Mouse (Mus musculus): Measurements from ENCODE around the gene Terb1.

The Terb1 gene

GRCm38 (mm10) chr8:104509061-104510006, at the start of gene Terb1:
Gene Terb1 (minus strand): TSS chr8:104509910.
- peak; percentile 59 to 61 for DNase-seq

DNA sequence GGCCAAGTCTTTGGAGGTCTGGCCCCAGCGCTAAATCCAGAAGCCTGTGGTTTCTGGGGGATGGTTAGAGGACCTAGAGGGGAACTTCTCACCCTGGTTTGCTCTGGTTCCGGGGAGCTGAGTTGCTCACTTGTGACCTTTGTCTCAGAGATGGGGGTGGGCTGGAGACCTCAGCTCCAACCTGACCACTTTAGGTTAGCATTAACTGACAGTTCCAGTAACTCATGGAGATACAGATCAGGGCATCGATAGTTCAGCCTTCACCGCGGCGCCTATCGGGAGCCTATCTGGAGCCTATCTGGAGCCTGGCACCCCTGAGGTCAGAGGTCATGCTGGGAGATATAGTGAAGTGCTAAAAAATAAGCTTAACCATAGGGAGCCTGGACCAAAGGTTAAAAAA, 47.5 kb upstream of the Terb1 start:
- DNase-seq: no peak

- DNase-seq: no peak
Measured at GRCm38 (mm10) chr8:104555191-104555590, 45.5 kb upstream of the Terb1 start.

- no peak for DNase-seq
Measured at GRCm38 (mm10) chr8:104543440-104544045, 33.8 kb upstream of the Terb1 start.

- no peak for DNase-seq
Measured at GRCm38 (mm10) chr8:104542160-104542559, 32.5 kb upstream of the Terb1 start.

DNA sequence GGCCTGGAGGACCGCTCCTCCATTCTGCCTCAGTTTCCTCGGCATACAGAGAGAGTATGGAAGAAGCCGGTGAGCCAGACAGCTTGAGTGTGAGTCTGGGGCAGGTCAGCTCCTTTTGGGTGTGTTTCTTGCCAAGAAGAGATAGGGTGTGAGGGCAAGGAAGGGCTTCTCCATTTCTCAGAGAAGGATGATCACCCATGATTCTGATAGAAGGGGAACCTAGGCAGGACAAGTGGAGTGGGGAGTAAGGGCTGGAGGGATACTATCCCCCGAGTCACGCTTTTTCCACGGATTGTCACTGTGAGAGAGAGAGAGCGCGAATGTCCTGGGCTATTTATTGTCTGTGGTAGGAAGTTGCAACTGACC, 31.8 kb upstream of the Terb1 start:
- DNase-seq: no peak

DNA sequence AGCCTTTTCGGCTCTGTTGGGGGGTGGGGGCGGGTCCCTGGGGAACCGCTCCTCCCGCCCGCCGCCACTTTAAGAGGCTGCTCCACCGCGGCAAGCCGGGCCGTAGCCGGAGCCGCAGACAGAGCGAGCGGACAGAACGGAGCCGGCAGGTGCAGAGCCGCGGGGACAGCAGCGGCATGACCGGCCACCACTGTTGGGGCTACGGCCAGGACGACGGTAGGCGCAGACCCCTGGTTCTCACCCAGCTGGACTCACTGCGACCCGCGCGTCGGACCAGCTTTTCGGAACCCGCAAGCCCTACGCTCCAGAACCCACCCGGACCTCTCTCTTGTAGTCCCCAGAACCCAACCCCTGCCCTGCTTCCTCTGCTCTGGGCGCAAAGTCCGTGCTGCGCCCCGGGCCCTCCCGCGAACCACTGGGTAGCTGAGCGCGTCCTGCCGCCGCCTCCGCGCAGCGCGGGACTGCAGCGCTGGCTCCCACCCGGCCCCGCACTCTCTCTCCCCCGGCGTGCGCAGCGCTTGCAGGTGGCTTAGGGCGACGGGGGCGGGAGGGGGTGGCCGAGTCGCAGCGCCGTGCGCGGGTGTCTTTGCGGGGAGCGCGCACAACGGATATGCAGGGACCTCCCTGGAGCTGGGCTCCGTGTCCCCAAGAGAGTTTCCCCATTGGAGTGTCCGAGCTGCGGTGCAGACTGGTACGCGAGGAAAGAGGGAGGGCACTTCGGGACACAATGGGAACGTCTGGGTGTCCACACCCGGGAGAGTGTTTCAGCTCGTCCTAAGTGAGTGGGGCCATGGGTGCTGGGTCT, 31.2 kb upstream of the Terb1 start:
- DNase-seq: no peak

GRCm38 (mm10) chr8:104540238-104540637, 30.5 kb upstream of the Terb1 start:
- no peak for DNase-seq

- DNase-seq: no peak
Measured at GRCm38 (mm10) chr8:104539566-104539965, 29.9 kb upstream of the Terb1 start.

- no peak for DNase-seq
Measured at GRCm38 (mm10) chr8:104538896-104539295, 29.2 kb upstream of the Terb1 start.

GRCm38 (mm10) chr8:104536028-104536427, 26.3 kb upstream of the Terb1 start:
- DNase-seq: no peak

GRCm38 (mm10) chr8:104535378-104535777, 25.7 kb upstream of the Terb1 start:
- no peak for DNase-seq

DNA sequence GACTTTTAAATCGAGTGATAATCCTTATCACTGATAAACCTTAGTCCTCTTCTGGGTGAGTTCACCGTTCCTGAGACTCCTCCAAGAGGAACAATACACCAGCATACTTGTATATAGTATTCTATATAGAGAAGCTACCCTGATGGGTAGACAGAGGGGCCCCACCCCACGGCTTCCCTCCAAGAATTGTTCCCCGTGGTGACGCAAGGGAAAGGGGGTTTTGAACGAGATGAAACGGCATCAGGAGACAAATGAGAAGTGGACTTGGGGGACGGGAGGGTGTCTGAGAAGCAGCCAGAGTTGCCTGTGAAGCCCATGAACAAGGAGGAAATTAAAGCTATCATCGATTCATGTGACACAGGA, 25.1 kb upstream of the Terb1 start:
- peak; percentile 17 to 45 for DNase-seq

- peak; percentile 87 to 96 for DNase-seq
Measured at GRCm38 (mm10) chr8:104533971-104534778, 24.5 kb upstream of the Terb1 start, which contains the start of the genes Nae1 and Car7. Gene Nae1 (minus strand): TSS chr8:104534637. Gene Car7 (plus strand): TSS chr8:104534689.

DNA sequence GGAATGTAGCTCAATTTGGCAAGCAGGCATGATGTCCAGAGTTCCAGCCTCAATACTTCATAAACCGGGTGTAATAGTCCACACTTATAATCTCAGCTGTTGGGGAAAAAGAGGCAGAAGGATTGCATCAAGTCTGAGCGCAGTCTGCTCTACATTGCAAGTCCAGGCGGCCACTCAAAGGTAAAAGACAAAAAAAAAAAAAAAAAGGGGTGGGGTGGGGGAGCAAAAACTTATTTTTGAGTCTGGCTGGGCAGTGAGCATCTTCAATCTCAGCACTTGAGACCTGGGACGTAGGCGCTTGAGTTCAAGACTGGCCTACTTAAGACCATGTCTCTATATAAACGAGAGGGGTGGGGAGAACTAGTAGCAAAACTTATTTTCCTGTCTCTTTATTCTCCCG, 23.8 kb upstream of the Terb1 start:
- DNase-seq: no peak

DNA sequence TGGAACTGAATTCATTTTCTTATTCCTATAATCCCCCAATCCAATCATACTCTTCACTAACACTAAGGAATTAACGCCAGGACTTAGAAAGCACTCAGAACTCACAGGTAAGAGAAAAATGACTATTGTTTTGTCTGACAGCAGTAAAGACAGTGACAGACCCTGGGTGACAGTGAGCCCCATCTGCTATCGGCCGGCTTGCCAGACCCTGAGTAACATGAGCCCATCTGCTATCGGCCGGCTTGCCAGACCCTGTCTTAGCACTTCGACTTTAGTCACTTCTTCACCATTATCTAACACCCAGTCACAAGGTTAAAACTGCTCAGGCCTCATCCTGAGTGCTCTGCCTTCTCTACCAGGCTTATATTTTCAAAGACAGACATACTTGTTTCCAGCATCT, 20.0 kb upstream of the Terb1 start:
- DNase-seq: no peak

DNA sequence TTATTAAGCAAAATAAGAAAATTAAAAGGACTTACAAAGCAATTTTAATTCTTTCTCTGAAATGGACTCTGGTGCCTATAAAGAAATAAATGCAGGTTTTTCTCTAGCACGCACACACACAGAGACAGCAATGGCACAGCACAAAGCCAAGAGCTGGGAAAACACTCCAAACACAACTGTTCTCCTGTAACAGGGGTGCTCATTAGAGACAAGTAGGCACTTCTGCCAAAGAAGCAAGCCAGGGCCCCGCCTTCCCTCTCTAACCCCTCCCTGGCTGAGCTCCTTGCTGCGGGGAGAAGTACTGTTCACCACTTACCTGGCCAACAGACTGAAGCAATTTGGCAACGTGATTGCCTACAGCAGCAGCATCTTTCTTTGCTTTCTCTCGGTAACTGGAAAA, 8.2 kb upstream of the Terb1 start:
- DNase-seq: no peak

- DNase-seq: no peak
Measured at GRCm38 (mm10) chr8:104510134-104510533, 424 bp upstream of the Terb1 start.

DNA sequence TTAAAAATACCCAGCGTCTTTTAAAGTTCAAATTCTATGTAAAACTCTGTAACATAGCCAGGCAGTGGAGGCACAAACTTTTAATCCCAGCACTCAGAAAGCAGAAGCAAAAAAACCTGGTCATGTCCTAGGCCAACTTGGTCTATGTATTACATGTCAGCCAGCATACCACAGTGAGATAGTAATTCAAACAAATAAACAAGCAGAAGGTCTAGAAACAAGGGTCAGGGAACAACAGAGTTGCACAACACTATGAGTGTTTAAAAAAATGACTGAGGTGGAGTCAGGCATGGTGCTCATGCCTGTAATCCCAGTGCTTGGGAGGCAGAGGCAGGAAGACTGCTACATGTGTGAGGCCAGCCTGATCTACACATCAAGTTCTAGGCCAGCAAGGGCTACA, 30.6 kb downstream of the Terb1 start:
- DNase-seq: no peak

DNA sequence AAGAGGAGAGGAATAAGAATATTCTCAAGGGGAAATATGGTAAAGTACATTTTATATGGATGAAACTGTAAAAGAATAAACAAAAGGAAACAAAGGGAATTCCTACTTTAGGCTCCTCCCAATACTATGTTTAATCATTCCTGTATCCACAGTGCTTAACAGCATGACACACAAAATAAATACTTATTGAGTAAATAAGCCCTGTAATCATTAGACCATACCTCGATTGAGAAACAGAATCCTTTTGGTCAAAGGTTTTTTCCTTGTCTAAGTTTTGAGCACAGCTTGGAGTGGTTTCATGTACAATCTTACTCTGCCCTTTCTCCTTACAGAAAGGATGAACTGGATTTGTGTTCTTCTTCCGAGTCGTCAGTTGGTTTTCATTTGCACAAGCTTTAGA, 37.2 kb downstream of the Terb1 start:
- DNase-seq: no peak

DNA sequence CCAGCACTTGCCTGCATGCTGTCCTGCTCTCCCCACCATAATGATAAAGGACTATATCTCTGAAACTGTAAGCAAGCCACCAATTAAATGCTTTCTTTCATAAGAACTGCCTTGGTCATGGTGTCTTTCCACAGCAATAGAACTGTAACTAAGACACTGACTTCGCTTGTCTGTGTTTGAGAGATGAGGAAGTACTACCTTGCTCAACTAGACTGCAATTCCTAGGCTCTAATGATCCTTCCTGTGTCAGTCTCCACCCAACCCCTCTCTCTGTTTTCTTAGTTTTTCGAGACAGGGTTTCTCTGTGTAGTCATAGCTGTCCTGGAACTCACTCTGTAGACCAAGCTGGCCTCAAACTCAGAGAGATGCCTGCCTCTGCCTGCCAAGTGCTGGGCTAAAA, 42.2 kb downstream of the Terb1 start:
- no peak for DNase-seq

GRCm38 (mm10) chr8:104452177-104452576, 57.5 kb downstream of the Terb1 start:
- no peak for DNase-seq

- no peak for DNase-seq
Measured at GRCm38 (mm10) chr8:104448796-104449195, 60.9 kb downstream of the Terb1 start.

Data from spleen, adult 18-20 months (tissue).